Mouse (Mus musculus): ENCODE data around the gene Hhat.
A peak's percentile ranks its signal among the peaks of the same experiment; 100 is the strongest.

Gene Hhat

GRCm38 (mm10) chr1:192785046-192785961 lies 14.3 kb upstream of the Hhat start:
- DNase-seq (ENCODE audit: low read depth) = no peak

GRCm38 (mm10) chr1:192784374-192784773 lies 13.4 kb upstream of the Hhat start:
- DNase-seq (ENCODE audit: low read depth) = no peak

GRCm38 (mm10) chr1:192781256-192781655 lies 10.2 kb upstream of the Hhat start:
- no peak for DNase-seq (ENCODE audit: low read depth)

GRCm38 (mm10) chr1:192778869-192779514 lies 8.0 kb upstream of the Hhat start:
- DNase-seq (ENCODE audit: low read depth) = no peak

- DNase-seq (ENCODE audit: low read depth) = no peak
These were observed 7.2 kb upstream of the Hhat start for GRCm38 (mm10) chr1:192778206-192778605.

- no peak for DNase-seq (ENCODE audit: low read depth)
These were observed 911 bp downstream of the Hhat start for GRCm38 (mm10) chr1:192770130-192770494.

- DNase-seq (ENCODE audit: low read depth) = no peak
These were observed 5.5 kb downstream of the Hhat start for GRCm38 (mm10) chr1:192765531-192765930.

GRCm38 (mm10) chr1:192764547-192764946 lies 6.5 kb downstream of the Hhat start:
- no peak for DNase-seq (ENCODE audit: low read depth)

- DNase-seq (ENCODE audit: low read depth) = peak; percentile 61
These were observed 7.8 kb downstream of the Hhat start for GRCm38 (mm10) chr1:192762946-192763933.

GRCm38 (mm10) chr1:192756674-192757073 lies 14.3 kb downstream of the Hhat start:
- no peak for DNase-seq (ENCODE audit: low read depth)

- no peak for DNase-seq (ENCODE audit: low read depth)
These were observed 15.1 kb downstream of the Hhat start for GRCm38 (mm10) chr1:192755685-192756606.

GRCm38 (mm10) chr1:192755246-192755645 lies 15.8 kb downstream of the Hhat start:
- DNase-seq (ENCODE audit: low read depth) = no peak

- no peak for DNase-seq (ENCODE audit: low read depth)
These were observed 16.8 kb downstream of the Hhat start for GRCm38 (mm10) chr1:192754268-192754667.

GRCm38 (mm10) chr1:192752659-192753601 lies 18.1 kb downstream of the Hhat start:
- peak; percentile 38 for DNase-seq (ENCODE audit: low read depth)

- DNase-seq (ENCODE audit: low read depth) = no peak
These were observed 21.0 kb downstream of the Hhat start for GRCm38 (mm10) chr1:192750042-192750437.

GRCm38 (mm10) chr1:192749270-192750041 lies 21.6 kb downstream of the Hhat start:
- no peak for DNase-seq (ENCODE audit: low read depth)

- DNase-seq (ENCODE audit: low read depth) = no peak
These were observed 24.8 kb downstream of the Hhat start for GRCm38 (mm10) chr1:192746201-192746600.

GRCm38 (mm10) chr1:192745240-192746101 lies 25.6 kb downstream of the Hhat start:
- DNase-seq (ENCODE audit: low read depth) = peak; percentile 90
